Comparison of ENCODE assay signal across 9 mouse cellular contexts in genomic region chr3:107483290-107483689, GRCm38 (mm10). TPM values are rescaled to one million over a fixed set of nuclear protein-coding genes. Genes with fewer than 3 reads are reported as not detected.
A peak's percentile ranks its signal among the peaks of the same experiment; 100 is the strongest.
DNase-seq lines count a peak whose midpoint lies in the region; ATAC-seq and TF ChIP-seq lines count a peak whose summit lies in the region.
"Had no signal": no experiment of that assay in that cellular context is flagged by ENCODE, and none has a peak within 500 bp of the region (broad histone marks: within the 10 kb centered on the region; RNA-seq: fewer than 3 reads in every experiment).

No protein-coding gene starts in this region.

- DNase-seq in kidney, adult 9 months, result no peak
- peak; percentile 87 to 92 for DNase-seq in cerebellum, adult 2 months
- DNase-seq in heart, adult 9 months (ENCODE audit: low spot score in 2 of 2), result peak; percentile 48 to 73
- peak; percentile 83 to 87 for DNase-seq in left cerebral cortex, adult 9 months (ENCODE audit: low spot score in 2 of 2)
- peak; percentile 43 for DNase-seq in right cerebral cortex, postnatal 4 days
- DNase-seq in Muller cell, postnatal 12 days (ENCODE audit: inconsistent ontology term), result no peak

- no peaks in the 10 kb centered on the region for H3K36me3 ChIP-seq in kidney, embryonic 14.5 days (ENCODE audit: control insufficient read depth, insufficient read depth, low read length)
- H3K36me3 ChIP-seq: G1E had no signal

- peak; percentile 90 for TF ChIP-seq CTCF in cerebellum, adult 2 months (IDR thresholded peaks at IDR 0.05; ENCODE audit: borderline replicate concordance, insufficient read depth, low read depth, low read length)

- TF ChIP-seq POLR2A in cerebellum, adult 2 months (IDR thresholded peaks at IDR 0.05; ENCODE audit: borderline replicate concordance, insufficient read depth, low read length), result no peak

- H3K27ac ChIP-seq in kidney, embryonic 14.5 days (ENCODE audit: low read depth, low read length), result no peak overlapping the region
- H3K27ac ChIP-seq in cerebellum, adult 2 months (ENCODE audit: insufficient read depth, low read length), result peak overlapping the region; percentile 47

- ATAC-seq in kidney, embryonic 14.5 days (ENCODE audit: low FRiP score, low TSS enrichment), result peak; percentile 28; the same call in 1 of the 2 replicates
- ATAC-seq in erythroid progenitor cell, adult 5-6 weeks (replicated peaks; ENCODE audit: low FRiP score, poor library complexity, severe bottlenecking), result no peak

- no peak overlapping the region for H3K4me3 ChIP-seq in kidney, embryonic 14.5 days (ENCODE audit: low read length)
- H3K4me3 ChIP-seq in cerebellum, adult 2 months (replicated peaks; ENCODE audit: insufficient read depth, low read depth, low read length), result no peak overlapping the region

- 53% methylated on average over 11 of the region's 11 CpGs for WGBS in kidney, embryonic 14.5 days
- 3% methylated on average over 11 of the region's 11 CpGs for WGBS in cerebellum, adult 2 months

- no peak overlapping the region for H3K4me2 ChIP-seq in kidney, embryonic 14.5 days (replicated peaks; ENCODE audit: low read depth, low read length)

- H3K27me3 ChIP-seq in kidney, embryonic 14.5 days (ENCODE audit: control insufficient read depth, insufficient read depth, low read length), result no peaks in the 10 kb centered on the region
- no peaks in the 10 kb centered on the region for H3K27me3 ChIP-seq in cerebellum, adult 2 months (ENCODE audit: control insufficient read depth, insufficient read depth, low read length)

- H3K9ac ChIP-seq in kidney, embryonic 14.5 days (ENCODE audit: low read depth, low read length), result no peak overlapping the region

- no peaks in the 10 kb centered on the region for H3K9me3 ChIP-seq in kidney, embryonic 14.5 days (ENCODE audit: control insufficient read depth, low read length)

- H3K4me1 ChIP-seq in kidney, embryonic 14.5 days (ENCODE audit: control insufficient read depth, insufficient read depth, low read length), result no peaks in the 10 kb centered on the region
- H3K4me1 ChIP-seq in cerebellum, adult 2 months (ENCODE audit: control insufficient read depth, insufficient read depth, low read length), result peaks cover 20% of the 10 kb centered on the region

RNA-seq across cellular contexts. Expression of gene Kcnc4, which starts 23.9 kb away (rescaled TPM):
- 0.16 TPM in 1 of 2 replicates, not detected in the other for polyA plus RNA-seq in kidney, embryonic 14.5 days (2014; fragmentation: Nextera tagmentation; extraction: Ambion mirVana)
- 59.7 and 62.3 TPM in 2 replicates for polyA plus RNA-seq in cerebellum, adult 2 months (2012; rRNA removed)
- not detected in 2 replicates for total RNA-seq in erythroid progenitor cell, adult 5-6 weeks (2015; ENCODE audit: low replicate concordance)
- not detected in 2 replicates for total RNA-seq in erythroid progenitor cell, adult 5-6 weeks (2017; ENCODE audit: low replicate concordance)
- polyA plus RNA-seq: G1E had no signal

RNA-seq across cellular contexts. Expression of gene Slc6a17, which starts 34.5 kb away (rescaled TPM):
- polyA plus RNA-seq in kidney, embryonic 14.5 days (2014; fragmentation: Nextera tagmentation; extraction: Ambion mirVana), result 1.7 and 2.9 TPM in 2 replicates
- 158 and 176 TPM in 2 replicates for polyA plus RNA-seq in cerebellum, adult 2 months (2012; rRNA removed)
- total RNA-seq in erythroid progenitor cell, adult 5-6 weeks (2015; ENCODE audit: low replicate concordance), result not detected in 2 replicates
- total RNA-seq in erythroid progenitor cell, adult 5-6 weeks (2017; ENCODE audit: low replicate concordance), result not detected in 2 replicates
- polyA plus RNA-seq: G1E had no signal

Comparison
In these comparisons a context has a peak if more than half of its experiments do, and no peak if none do; other contexts are left out.
1. DNase-seq: peak in cerebellum, adult 2 months (2 of 2), heart, adult 9 months (2 of 2), left cerebral cortex, adult 9 months (2 of 2) and right cerebral cortex, postnatal 4 days (single experiment); none in kidney, adult 9 months (single experiment) and Muller cell, postnatal 12 days (single experiment).
2. RNA of gene Kcnc4, which starts 23.9 kb away (polyA plus RNA-seq): 59.7 to 62.3 TPM in cerebellum, adult 2 months; 0.16 TPM in kidney, embryonic 14.5 days; every median in the first group is over 10 times any median in the second.
3. RNA of gene Slc6a17, which starts 34.5 kb away (polyA plus RNA-seq): 158 to 176 TPM in cerebellum, adult 2 months; 1.7 to 2.9 TPM in kidney, embryonic 14.5 days; every median in the first group is over 10 times any median in the second.